Mouse (Mus musculus): ENCODE data around the gene Sh3tc1. TPM values are rescaled to one million over a fixed set of nuclear protein-coding genes. Genes with fewer than 3 reads are reported as not detected.

Gene Sh3tc1
- polyA plus RNA-seq, 1 experiment from 2014 or later: 3.2 TPM

DNA sequence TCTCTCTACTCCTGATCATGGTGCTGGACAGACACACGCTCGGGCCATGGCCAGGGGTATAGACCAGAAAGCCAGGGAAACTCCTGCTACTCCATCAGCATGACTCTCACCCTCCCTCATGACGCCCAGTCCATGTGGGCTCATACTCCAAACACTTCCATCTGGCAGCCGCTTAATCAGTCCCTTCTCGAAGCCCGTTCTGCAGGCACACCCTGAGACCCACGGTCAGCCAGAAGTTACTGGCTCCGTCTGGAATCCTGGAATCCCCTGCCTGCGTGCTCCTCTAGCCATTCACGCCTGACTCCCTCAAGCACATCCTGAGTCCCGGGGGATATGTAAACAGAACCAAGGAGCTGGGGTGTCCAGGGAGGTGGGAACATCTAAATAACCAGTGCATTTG lies 48.5 kb downstream of the Sh3tc1 start:
- Histone ChIP-seq H3K27me3 (ENCODE audit: control insufficient read depth, insufficient read depth, low read length) (no peaks in the 10 kb centered on the region), H3K27ac (replicated peaks) (no peak overlapping the region), H3K4me1 (replicated peaks; ENCODE audit: control insufficient read depth, insufficient read depth) (no peaks in the 10 kb centered on the region), H3K9ac (ENCODE audit: low read length) (peak overlapping the region; percentile 18; the same call in 1 of the 2 replicates), H3K36me3 (ENCODE audit: control insufficient read depth, insufficient read depth, low read length) (no peaks in the 10 kb centered on the region), H3K4me3 (ENCODE audit: low read depth, low read length) (no peak overlapping the region), H3K4me2 (replicated peaks; ENCODE audit: low read depth) (no peak overlapping the region), H3K9me3 (ENCODE audit: control insufficient read depth, low read length) (no peaks in the 10 kb centered on the region)
- 23% methylated on average over 11 of the region's 11 CpGs for WGBS
- TF ChIP-seq CTCF (IDR thresholded peaks at IDR 0.05; ENCODE audit: low read depth) (no peak), EP300 (optimal IDR thresholded peaks at IDR 0.05) (no peak)
- ATAC-seq (ENCODE audit: low FRiP score, low TSS enrichment) (peak; percentile 65), DNase-seq (ENCODE audit: low spot score) (no peak)

DNA sequence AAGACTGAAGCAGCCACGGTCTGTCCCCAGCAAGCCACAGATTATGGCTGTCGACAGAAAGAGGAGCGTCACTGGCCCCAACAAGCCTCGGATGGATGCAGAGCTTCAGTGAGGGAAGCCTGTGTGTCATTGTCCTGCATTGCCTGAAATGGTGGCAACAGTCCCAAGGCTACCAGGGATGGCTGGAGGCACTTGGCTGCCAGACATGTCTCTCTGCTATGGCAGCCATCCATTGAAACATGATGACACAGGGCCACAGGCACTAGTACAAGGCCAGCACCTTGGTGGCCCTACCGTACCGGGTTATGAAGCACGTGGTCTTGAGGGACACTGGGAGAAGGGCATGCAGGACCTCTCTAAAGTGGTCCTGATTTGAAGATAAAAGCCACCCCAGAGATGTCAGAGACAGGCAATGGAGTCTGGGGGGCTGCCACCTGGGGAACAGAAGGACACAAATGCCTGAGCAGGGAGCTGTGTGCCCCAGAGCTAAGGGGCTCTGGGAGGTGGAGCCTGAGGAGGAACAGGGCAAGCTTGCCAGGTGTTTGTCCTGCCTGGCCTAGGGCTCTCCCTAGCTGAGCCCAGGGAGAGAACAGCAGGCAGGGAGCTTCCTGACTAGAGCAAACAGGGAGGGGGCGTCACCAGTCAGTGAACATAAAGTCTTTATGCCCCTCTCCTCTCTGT lies 49.2 kb downstream of the Sh3tc1 start:
- Histone ChIP-seq H3K9ac (ENCODE audit: low read length) (no peak overlapping the region), H3K4me2 (replicated peaks; ENCODE audit: low read depth) (no peak overlapping the region), H3K36me3 (ENCODE audit: control insufficient read depth, insufficient read depth, low read length) (no peaks in the 10 kb centered on the region), H3K27me3 (ENCODE audit: control insufficient read depth, insufficient read depth, low read length) (no peaks in the 10 kb centered on the region), H3K4me3 (ENCODE audit: low read depth, low read length) (no peak overlapping the region), H3K9me3 (ENCODE audit: control insufficient read depth, low read length) (no peaks in the 10 kb centered on the region), H3K27ac (replicated peaks) (no peak overlapping the region), H3K4me1 (replicated peaks; ENCODE audit: control insufficient read depth, insufficient read depth) (no peaks in the 10 kb centered on the region)
- DNase-seq (ENCODE audit: low spot score) (no peak), ATAC-seq (ENCODE audit: low FRiP score, low TSS enrichment) (no peak)
- TF ChIP-seq CTCF (IDR thresholded peaks at IDR 0.05; ENCODE audit: low read depth) (no peak), EP300 (optimal IDR thresholded peaks at IDR 0.05) (no peak)
- WGBS: 86% methylated on average over 8 of the region's 8 CpGs

DNA sequence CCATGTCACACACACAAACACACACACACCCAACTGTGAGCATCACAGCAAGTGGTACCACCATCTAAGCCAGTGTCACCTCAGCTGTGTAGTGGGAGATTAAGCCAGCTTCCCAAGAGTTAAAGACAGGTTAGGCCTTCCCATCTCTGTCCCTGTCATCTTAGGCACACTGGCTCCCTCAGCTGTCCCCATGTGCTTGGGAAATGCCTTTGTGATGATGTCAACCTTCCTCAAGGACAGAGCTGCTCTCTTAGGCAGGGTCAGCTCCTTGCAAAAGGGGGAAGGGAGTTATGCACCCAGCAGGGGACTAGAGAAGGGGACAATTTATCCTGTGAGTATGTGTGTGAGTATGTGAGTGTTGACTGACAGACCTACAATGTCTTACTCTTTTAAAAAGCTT lies 50.4 kb downstream of the Sh3tc1 start:
- no peaks in the 10 kb centered on the region for H3K27me3 ChIP-seq (ENCODE audit: control insufficient read depth, insufficient read depth, low read length)
- DNase-seq (ENCODE audit: low spot score) (no peak), ATAC-seq (ENCODE audit: low FRiP score, low TSS enrichment) (no peak)
- no peaks in the 10 kb centered on the region for H3K4me1 ChIP-seq (replicated peaks; ENCODE audit: control insufficient read depth, insufficient read depth)
- H3K9me3 ChIP-seq (ENCODE audit: control insufficient read depth, low read length): no peaks in the 10 kb centered on the region
- no peak overlapping the region for H3K9ac ChIP-seq (ENCODE audit: low read length)
- H3K27ac ChIP-seq (replicated peaks): no peak overlapping the region
- H3K36me3 ChIP-seq (ENCODE audit: control insufficient read depth, insufficient read depth, low read length): no peaks in the 10 kb centered on the region
- H3K4me2 ChIP-seq (replicated peaks; ENCODE audit: low read depth): no peak overlapping the region
- TF ChIP-seq EP300 (optimal IDR thresholded peaks at IDR 0.05): no peak
- TF ChIP-seq CTCF (IDR thresholded peaks at IDR 0.05; ENCODE audit: low read depth): no peak
- H3K4me3 ChIP-seq (ENCODE audit: low read depth, low read length): no peak overlapping the region

DNA sequence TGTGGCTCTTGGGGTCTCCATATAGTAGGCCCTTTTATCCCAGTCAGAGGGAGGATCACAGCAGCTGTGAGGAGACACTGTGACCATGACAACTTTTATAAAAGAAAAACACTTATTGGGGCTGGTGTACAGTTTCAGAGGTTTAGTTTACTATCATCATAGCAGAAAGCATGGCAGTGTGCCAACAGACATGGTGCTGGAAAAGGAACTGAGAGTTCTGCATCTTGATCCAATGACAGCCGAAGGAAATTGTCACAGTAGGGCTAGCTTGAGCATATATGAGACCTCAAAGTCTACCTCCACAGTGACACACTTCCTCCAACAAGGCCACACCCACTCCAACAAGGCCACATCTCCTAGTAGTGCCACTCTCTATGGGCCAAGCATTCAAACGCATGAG lies 50.9 kb downstream of the Sh3tc1 start:
- Histone ChIP-seq H3K9me3 (ENCODE audit: control insufficient read depth, low read length) (no peaks in the 10 kb centered on the region), H3K9ac (ENCODE audit: low read length) (no peak overlapping the region), H3K27me3 (ENCODE audit: control insufficient read depth, insufficient read depth, low read length) (no peaks in the 10 kb centered on the region), H3K4me1 (replicated peaks; ENCODE audit: control insufficient read depth, insufficient read depth) (no peaks in the 10 kb centered on the region), H3K27ac (replicated peaks) (no peak overlapping the region), H3K4me2 (replicated peaks; ENCODE audit: low read depth) (no peak overlapping the region), H3K4me3 (ENCODE audit: low read depth, low read length) (no peak overlapping the region), H3K36me3 (ENCODE audit: control insufficient read depth, insufficient read depth, low read length) (no peaks in the 10 kb centered on the region)
- TF ChIP-seq EP300 (optimal IDR thresholded peaks at IDR 0.05): no peak
- no peak for TF ChIP-seq CTCF (IDR thresholded peaks at IDR 0.05; ENCODE audit: low read depth)
- no peak for DNase-seq (ENCODE audit: low spot score)
- no peak for ATAC-seq (ENCODE audit: low FRiP score, low TSS enrichment)
- WGBS: 80% methylated on average over 2 of the region's 2 CpGs

DNA sequence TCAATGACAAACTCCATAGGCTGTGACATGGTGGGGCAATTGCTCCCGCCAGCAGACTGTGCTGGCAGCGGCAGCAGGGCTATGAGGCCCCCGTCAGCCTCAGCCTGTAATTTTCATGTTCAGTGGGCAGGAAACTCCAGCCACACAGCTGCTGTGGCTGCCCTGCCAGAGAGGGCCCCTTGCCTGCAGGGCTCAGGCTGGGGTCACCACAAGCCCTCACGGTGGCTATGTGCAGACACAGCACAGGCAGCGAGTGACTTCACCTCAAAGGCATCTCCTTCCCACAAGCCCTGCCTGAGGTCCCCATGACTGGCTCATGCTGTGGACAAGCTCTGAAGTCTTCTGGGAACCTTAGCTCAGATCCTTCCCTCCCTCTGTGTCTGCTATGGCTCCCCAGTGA lies 52.7 kb downstream of the Sh3tc1 start:
- ATAC-seq (ENCODE audit: low FRiP score, low TSS enrichment) (no peak; the same call in 1 of the 2 replicates), DNase-seq (ENCODE audit: low spot score) (no peak)
- Histone ChIP-seq H3K27me3 (ENCODE audit: control insufficient read depth, insufficient read depth, low read length) (no peaks in the 10 kb centered on the region), H3K4me2 (replicated peaks; ENCODE audit: low read depth) (no peak overlapping the region), H3K9me3 (ENCODE audit: control insufficient read depth, low read length) (no peaks in the 10 kb centered on the region), H3K4me1 (replicated peaks; ENCODE audit: control insufficient read depth, insufficient read depth) (no peaks in the 10 kb centered on the region), H3K27ac (replicated peaks) (no peak overlapping the region), H3K36me3 (ENCODE audit: control insufficient read depth, insufficient read depth, low read length) (no peaks in the 10 kb centered on the region), H3K9ac (ENCODE audit: low read length) (no peak overlapping the region), H3K4me3 (ENCODE audit: low read depth, low read length) (no peak overlapping the region)
- WGBS: 51% methylated on average over 5 of the region's 5 CpGs
- TF ChIP-seq EP300 (optimal IDR thresholded peaks at IDR 0.05) (no peak), CTCF (IDR thresholded peaks at IDR 0.05; ENCODE audit: low read depth) (no peak)

DNA sequence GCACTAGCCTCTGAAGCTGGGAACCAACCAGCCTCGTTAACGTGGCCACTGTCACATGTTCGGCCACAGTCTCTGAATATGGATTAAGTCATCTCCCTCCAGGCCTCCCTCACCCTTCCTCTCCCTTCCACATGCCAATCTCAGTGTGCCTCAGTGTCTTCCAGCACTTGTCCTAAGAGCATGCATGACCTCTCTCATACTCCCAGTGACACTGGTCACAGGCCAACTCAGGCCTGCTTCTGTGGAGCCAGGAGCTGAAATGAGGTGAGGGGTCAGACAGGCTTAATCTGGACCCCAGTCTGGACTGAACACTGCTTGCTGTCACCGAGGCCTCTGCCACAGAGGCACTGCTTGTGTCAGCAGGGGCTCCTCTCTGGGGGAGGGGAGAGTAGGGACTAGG lies 53.5 kb downstream of the Sh3tc1 start:
- Histone ChIP-seq H3K27ac (replicated peaks) (no peak overlapping the region), H3K4me2 (replicated peaks; ENCODE audit: low read depth) (no peak overlapping the region), H3K4me3 (ENCODE audit: low read depth, low read length) (no peak overlapping the region), H3K4me1 (replicated peaks; ENCODE audit: control insufficient read depth, insufficient read depth) (no peaks in the 10 kb centered on the region), H3K27me3 (ENCODE audit: control insufficient read depth, insufficient read depth, low read length) (no peaks in the 10 kb centered on the region), H3K36me3 (ENCODE audit: control insufficient read depth, insufficient read depth, low read length) (no peaks in the 10 kb centered on the region), H3K9ac (ENCODE audit: low read length) (no peak overlapping the region), H3K9me3 (ENCODE audit: control insufficient read depth, low read length) (no peaks in the 10 kb centered on the region)
- WGBS: 74% methylated on average over 4 of the region's 4 CpGs
- no peak for DNase-seq (ENCODE audit: low spot score)
- ATAC-seq (ENCODE audit: low FRiP score, low TSS enrichment): no peak
- TF ChIP-seq EP300 (optimal IDR thresholded peaks at IDR 0.05) (no peak), CTCF (IDR thresholded peaks at IDR 0.05; ENCODE audit: low read depth) (no peak)

Measured in stomach, postnatal 0 days (tissue).